Mouse (Mus musculus): ENCODE measurements around the gene Xpnpep1.

- no peak for TF ChIP-seq CTCF (IDR thresholded peaks at IDR 0.05; ENCODE audit: low read depth, low read length)
- no peak for TF ChIP-seq EP300 (IDR thresholded peaks at IDR 0.05; ENCODE audit: insufficient read depth, low read depth, low read length)
Measured at GRCm38 (mm10) chr19:52966339-52966738, 73.7 kb downstream of the Xpnpep1 start.

Data from ES-Bruce4 (cell line).